Mouse (Mus musculus): ENCODE results near the gene Olfr223.

DNA sequence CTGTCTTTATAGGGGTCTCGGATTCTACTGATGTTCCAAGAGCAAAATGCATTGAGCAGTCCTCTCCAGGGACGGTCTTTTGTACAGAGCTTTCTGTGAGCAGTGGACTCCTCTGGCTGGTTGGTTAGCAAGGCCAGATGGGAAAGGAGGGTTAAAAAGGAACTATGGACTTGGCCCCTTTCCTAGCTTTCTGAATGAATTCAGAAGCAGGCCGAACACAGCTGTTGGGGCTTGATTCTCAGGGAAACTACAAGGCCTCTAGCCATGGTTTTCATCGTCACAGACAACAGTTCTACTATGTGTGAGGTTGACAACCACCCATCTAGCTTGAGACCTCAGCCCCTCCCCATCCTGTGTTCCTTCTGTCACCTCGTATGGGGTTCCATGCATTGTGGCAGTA is 36.8 kb upstream of the Olfr223 start:
- TF ChIP-seq POLR2A (IDR thresholded peaks at IDR 0.05; ENCODE audit: low read depth, low read length) (no peak), CTCF (IDR thresholded peaks at IDR 0.05; ENCODE audit: extremely low read depth, insufficient read depth, insufficient read length, insufficient replicate concordance) (no peak)

Measured in spleen, adult 2 months (tissue).